Mouse (Mus musculus) T-helper 17 cell (primary cell): ENCODE results near the gene Sav1.

Experiments
- in situ Hi-C, 2 experiments: fragments of 300-600 bp; cut with MboI, MseI; formaldehyde crosslinking; loops; 1 replicate in 1 of 2; 2 replicates in 1 of 2; pipeline ENCODE4 v1.15.1; 2025; ENCODE audit warnings: high pct_unique_total_duplicates in 2 of 2

The Sav1 gene

DNA sequence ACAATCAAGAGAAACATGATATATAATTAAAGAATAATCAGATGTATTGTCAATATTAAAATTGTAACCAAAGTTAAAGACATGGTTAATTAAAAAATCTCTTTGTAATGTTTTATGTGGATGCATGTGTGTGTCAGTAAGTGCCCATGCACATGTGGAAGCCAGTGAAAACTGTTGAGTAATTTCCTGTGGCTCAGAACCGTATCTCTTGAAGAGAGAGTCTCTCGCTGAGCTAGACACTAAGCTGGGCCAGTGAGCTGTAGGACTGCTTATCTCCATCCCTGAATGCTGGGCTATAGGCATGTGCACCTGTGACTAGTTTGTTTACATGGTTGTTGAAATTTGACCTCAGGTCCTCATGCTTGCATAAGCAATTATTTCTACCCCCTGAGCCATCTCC lies 29.4 kb downstream of the Sav1 start:
- in situ Hi-C loops: no loop called here

DNA sequence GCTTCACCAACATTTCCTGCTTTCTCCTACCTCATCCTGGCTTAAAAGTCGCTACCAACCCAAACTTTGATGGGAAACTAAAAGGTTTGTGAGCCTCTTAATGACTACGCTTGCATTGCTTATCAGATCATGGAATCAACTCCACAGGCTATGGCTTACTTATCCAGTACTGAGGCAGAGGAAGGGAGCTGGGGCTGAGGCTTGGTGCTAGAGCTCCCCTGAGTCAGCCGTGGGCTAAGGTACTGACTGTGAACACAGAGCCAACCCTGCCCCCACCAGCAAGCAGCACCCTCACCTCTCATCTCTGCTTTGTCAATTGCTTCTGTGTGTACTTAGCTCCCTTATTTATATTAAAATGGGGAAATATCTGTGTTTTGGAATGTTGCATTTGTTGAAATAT lies 39.3 kb downstream of the Sav1 start:
- in situ Hi-C loops: no loop called here

DNA sequence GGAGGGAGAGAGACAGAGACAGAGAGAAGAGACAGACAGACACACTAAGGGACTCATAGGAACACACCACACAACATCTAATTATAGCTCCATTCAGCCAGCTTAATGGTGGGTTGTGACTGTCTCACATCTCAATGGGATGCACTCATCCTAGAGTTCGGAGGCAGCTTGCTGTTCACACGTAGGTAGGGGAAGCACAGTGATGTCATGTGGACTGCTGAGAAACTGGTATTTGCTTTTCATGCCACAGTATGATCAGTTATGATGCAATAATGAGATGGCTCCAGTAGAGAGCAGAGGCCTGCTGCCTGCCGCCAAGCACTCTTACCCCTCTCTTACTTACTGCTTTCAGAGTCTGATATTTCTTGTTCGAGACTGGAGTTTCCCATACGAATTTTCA lies 40.9 kb downstream of the Sav1 start:
- in situ Hi-C loops: no loop called here

DNA sequence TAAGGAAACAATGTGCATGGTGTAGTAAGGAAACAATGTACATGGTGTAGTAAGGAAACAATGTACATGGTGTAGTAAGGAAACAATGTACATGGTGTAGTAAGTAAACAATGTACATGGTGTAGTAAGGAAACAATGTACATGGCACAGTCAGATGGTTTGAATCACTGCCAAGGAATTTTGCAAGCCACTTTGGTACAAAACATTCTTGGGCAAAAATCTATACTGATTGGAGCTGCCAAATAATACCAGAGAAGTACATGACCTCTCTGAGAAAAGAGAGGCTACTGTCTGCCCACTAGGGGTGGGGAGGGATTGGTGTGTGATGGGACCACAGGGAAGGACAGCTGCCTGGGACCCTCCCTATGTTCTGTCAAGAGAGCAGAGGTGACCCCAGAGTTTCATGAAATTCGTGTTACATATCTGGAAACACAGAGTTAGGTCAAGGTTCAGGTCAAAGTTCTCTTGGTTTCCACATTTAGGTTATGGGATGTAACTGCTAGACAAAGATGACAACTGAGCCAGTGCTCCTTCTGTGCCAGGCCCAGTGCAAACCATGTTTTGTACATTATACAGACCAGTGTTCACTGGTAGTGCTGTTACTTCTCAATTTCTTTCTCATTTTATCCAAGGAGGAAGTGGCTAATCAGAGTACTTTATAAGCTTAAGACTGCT lies 45.0 kb downstream of the Sav1 start:
- in situ Hi-C loops: no loop called here

DNA sequence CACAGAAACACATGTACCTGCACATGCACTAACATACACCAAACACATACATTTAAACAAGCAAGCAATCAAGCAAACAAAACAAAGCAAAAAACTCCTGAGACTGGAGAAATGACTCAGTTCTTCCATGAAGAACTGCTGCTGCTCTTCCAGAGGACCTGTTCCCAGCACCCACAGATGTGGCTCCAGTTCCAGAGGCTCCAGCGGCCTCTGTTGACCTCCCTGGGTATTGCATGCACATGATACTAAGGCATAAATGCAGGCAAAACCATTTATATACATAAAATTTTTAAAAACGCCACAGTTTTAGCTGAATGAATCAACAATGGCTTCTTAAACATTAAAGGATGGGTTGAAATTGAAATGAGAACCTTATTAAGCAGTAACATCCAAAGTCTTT lies 47.5 kb downstream of the Sav1 start:
- in situ Hi-C loops: no loop called here

DNA sequence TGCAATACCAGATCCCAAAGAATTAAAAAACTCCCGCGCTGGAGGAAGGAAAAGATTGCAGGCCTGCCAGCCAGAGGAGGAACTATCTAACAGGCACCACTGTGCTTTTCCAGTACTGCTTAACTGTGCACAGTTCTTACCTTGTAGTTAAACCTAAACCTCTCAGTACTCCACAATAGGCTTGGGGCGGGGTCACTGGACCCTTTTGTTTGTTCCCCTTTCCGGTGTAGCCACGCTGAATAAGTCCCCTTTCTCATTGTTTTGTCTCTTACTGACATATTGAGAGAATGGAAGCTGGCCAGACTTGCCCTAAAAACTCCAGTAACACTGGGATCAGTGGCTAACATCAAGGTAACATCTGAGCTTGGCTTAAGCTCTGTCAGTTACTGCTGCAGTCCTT lies 49.1 kb downstream of the Sav1 start:
- in situ Hi-C loops: no loop called here

DNA sequence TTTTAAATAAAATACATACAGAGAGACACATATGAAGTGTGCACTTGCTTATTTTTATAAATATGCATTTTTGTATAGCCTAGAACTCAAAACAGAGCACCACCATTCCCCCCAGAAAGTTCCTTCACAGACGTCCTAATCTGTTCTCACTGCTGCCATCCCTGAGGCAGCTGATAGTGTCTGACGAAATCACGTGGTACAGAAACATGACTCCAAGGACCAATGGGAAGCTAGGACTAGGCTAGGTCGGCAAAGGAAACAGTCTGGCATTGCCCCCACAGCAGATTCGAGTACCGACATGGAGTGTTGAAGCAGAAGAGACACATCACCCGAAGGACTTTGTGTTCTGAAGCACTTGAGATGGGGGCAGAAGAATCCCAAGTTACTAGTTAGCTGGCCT lies 60.1 kb downstream of the Sav1 start:
- in situ Hi-C loops: no loop called here

DNA sequence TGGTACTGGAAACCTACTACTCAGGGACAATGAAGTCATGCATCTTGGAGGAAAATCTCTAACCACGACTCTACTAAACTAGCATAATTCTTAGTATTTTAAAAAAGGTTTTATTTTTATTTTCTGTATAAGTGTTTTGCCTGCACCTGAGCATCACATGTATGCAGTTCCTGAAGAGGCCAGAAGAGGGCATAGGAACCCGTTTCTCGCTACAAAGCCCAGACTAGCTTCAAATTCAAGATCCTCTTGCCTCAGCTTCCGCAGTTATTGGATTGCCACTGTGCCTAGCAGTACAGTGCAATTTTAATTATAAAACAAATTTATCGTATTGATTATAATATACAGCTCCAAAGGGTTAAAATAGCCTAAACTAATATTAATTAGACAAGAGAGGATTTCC lies 62.8 kb downstream of the Sav1 start:
- in situ Hi-C loops: no loop called here

DNA sequence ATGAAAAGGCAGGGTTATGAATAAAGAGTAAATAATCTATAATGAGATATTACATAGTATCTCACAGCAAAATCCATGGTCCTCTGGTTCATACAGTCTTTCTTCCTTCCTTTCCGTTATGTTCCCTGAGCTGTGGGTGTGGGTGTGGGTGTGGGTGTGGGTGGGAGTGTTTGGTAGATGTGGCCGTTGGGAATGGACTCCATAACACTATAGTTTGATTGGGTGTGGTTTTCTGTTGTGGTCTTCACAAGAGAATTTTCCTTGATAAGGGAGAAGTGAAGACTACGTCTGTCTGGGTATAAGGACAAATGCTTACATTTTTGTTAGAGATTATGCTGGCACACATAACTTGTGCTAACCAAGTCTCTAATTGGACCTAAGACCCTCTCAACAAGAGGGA lies 63.2 kb downstream of the Sav1 start:
- in situ Hi-C loops: no loop called here

DNA sequence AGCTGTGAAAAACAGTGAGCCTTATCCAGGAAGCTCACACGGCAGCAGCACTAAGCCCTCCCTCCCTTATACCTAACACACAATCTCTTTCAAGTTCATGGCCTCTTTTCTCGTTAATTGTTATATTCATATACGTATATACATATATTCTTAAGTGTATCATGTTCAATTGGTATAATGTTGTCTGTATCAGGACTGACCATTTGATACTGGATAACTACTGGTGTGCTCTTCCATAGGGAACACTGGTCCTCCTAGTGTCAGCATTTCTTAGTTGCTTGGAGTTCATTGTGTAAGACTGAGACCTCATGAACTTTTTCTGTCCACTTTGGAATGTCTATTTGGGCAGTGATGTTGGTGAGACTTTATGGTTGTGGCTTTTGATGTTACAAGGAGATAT lies 63.7 kb downstream of the Sav1 start:
- in situ Hi-C loops: no loop called here

DNA sequence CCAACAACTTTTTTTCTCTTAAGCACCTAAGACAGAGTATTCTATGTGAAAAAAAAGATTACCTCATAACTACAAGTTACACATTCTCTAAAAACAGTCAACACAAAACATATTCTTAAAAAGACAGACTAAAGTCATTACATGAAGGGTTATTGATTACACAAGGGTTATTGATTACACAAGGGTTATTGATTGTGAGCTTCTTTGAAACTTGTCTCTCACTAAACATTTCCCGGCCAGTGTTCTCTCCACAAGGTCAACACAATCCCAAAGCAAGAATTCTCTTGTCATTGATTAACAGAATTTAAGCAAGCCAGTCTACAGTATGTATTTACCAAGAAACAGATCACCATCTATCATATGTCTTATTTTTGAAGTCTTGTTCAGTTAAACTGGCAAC lies 64.7 kb downstream of the Sav1 start:
- in situ Hi-C loops: no loop called here

DNA sequence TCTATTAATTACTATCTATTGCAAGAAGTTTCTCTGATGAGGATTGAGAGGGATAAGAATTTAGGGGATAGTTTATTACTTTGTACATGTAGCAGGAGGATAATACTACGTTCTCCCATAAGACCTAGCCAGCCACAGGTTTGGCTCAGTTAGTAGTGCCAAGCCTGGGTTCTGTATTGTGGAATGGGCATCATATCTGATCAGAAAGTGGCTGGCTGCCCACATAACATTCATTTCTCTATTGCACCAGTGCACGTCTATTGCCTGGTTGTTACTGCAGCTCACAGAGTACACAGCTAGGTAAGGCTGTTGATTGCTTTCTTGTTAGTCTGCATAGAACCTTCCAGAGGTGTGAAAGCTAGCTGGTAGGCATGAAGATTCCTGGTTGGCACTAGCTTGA lies 68.9 kb downstream of the Sav1 start:
- in situ Hi-C loops: no loop called here
